Mouse (Mus musculus) heart, embryonic 10.5 days (tissue): ENCODE data around the gene Nt5c3. TPM values are rescaled to one million over a fixed set of nuclear protein-coding genes. Genes with fewer than 3 reads are reported as not detected.

ENCODE experiments used
- DNase-seq: peaks from one replicate; pipeline ENCODE4 v3.0.0-alpha.2; 2017; ENCODE audit warnings: low spot score
- H3K27ac ChIP-seq: fragments of 300-500 bp; sonication (generic); 2 replicates; pipeline ENCODE4 v1.5.1; 2016; ENCODE audit warnings: mild to moderate bottlenecking
- H3K27me3 ChIP-seq: fragments of 300-500 bp; sonication (generic); 2 replicates; pipeline ENCODE4 v1.6.1; 2016; ENCODE audit warnings: mild to moderate bottlenecking; ENCODE audit not compliant: poor library complexity, insufficient read depth, severe bottlenecking
- H3K36me3 ChIP-seq: fragments of 300-500 bp; sonication (generic); 2 replicates; pipeline ENCODE4 v1.6.1; 2016; ENCODE audit warnings: mild to moderate bottlenecking, moderate library complexity
- H3K4me1 ChIP-seq: fragments of 300-500 bp; sonication (generic); 2 replicates; pipeline ENCODE4 v1.6.1; 2016; ENCODE audit warnings: mild to moderate bottlenecking
- H3K4me3 ChIP-seq: fragments of 300-500 bp; sonication (generic); 2 replicates; pipeline ENCODE4 v1.5.1; 2016; ENCODE audit warnings: mild to moderate bottlenecking, moderate library complexity
- H3K9me3 ChIP-seq: fragments of 300-500 bp; sonication (generic); 2 replicates; pipeline ENCODE4 v1.6.1; 2016; ENCODE audit warnings: mild to moderate bottlenecking, moderate library complexity
- WGBS: fragments of 180-500 bp; shearing (Covaris S2); methylation state at CpG from one replicate; pipeline ENCODE4 v1.1.7; 2016; 5-methylcytosine and 5-hydroxymethylcytosine counted together
- polyA plus RNA-seq: library from polyadenylated mRNA; unstranded; fragments of >200 nt; fragmentation: Nextera tagmentation; extraction: Ambion mirVana; gene quantifications from 2 replicates; pipeline ENCODE4 v1.2.1, GENCODE M21; 2016

Nt5c3 gene
- 74.1 and 75.4 TPM in 2 replicates for polyA plus RNA-seq

- WGBS: 4% methylated on average over 64 of the region's 64 CpGs
- DNase-seq: peak; percentile 96
These were observed at the start of gene Nt5c3, which contains the start of gene Vmn1r4 for GRCm38 (mm10) chr6:56923726-56924707. Gene Nt5c3 (minus strand): TSS chr6:56923932. Gene Vmn1r4 (plus strand): TSS chr6:56924015.

DNA sequence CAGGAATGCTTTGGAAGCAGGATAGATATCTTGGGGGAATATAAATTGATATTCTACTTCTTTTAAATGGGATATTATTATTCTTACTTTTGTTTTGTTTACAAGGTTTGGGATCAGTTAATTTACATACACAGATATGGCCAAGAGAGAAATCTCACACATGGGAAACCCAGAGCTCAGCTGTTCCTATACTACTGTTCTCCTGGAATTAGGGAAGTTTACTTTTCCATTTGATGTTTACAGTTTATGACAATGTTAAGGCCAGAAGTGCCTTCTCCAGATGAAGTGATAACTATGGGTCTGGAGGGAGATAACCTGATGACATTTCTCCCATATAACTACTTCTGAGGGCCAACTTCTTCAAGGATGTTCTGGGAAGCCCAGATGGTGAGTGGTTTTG lies 46.2 kb upstream of the Nt5c3 start, which contains the start of gene Vmn1r5:
Gene Vmn1r5, plus strand, starts transcription at position 301 of the 400 bp plus-strand sequence.
- Histone ChIP-seq H3K36me3 (no peaks in the 10 kb centered on the region), H3K4me3 (no peak within 1 kb of the TSS), H3K27me3 (no peaks in the 10 kb centered on the region), H3K4me1 (no peaks in the 10 kb centered on the region), H3K9me3 (peaks cover 3% of the 10 kb centered on the region; the same call in 1 of the 2 replicates), H3K27ac (no peak within 1 kb of the TSS)
- no peak for DNase-seq

More at GRCm38 (mm10) chr6:56923726-56924707, at the start of gene Nt5c3, which contains the start of gene Vmn1r4:
- H3K27me3 ChIP-seq: no peaks in the 10 kb centered on the region
- H3K4me3 ChIP-seq: peak within 1 kb of the TSS; percentile 83
- no peaks in the 10 kb centered on the region for H3K36me3 ChIP-seq
- peak within 1 kb of the TSS; percentile 94 for H3K27ac ChIP-seq
- H3K9me3 ChIP-seq: no peaks in the 10 kb centered on the region
- H3K4me1 ChIP-seq: peaks cover 19% of the 10 kb centered on the region

DNA sequence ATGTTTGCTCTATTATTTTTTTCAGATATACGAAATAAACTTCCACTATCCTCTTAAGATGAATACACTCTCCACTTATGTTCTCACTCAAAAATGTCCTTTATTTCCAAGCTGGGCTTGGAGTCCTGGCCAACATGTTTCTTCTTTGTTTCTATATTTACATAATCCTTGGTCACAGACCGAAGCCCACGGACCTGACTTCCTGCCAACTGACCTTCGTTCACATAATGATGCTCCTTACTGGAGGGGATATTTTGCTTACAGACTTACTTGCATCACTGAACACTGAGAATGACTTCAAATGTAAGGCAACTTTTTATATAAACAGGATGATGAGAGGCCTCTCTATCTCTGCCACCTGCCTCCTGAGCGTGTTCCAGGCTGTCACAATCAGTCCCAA lies 32.7 kb upstream of the Nt5c3 start:
- Histone ChIP-seq H3K27me3 (no peaks in the 10 kb centered on the region), H3K36me3 (no peaks in the 10 kb centered on the region), H3K4me3 (no peak overlapping the region), H3K4me1 (no peaks in the 10 kb centered on the region), H3K9me3 (no peaks in the 10 kb centered on the region), H3K27ac (no peak overlapping the region)
- 77% methylated on average over 5 of the region's 5 CpGs for WGBS
- DNase-seq: no peak

DNA sequence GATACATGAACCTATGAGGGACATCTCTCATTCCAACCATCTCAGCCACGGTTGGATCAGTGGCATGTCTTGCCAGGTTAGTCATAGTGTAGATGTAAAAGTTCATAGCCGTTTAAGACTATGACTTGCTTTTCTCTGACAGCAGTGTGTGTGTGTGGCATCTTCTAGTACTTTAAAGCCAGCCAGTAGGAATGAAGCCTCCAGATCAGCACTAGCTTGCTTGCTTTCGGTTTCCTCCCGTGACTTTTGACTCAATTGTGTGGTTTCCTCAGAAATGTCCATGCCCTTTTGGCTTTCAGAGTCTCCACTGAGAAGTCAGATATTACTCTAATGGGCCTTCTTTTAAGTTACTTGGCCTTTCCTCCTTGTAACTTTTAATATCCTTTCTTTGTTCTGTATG lies 10.6 kb upstream of the Nt5c3 start:
- no peaks in the 10 kb centered on the region for H3K36me3 ChIP-seq
- H3K4me3 ChIP-seq: no peak overlapping the region
- WGBS: 80% methylated on average over 4 of the region's 4 CpGs
- DNase-seq: no peak
- H3K9me3 ChIP-seq: no peaks in the 10 kb centered on the region
- no peaks in the 10 kb centered on the region for H3K27me3 ChIP-seq
- H3K27ac ChIP-seq: no peak overlapping the region
- no peaks in the 10 kb centered on the region for H3K4me1 ChIP-seq

GRCm38 (mm10) chr6:56932464-56932863 lies 8.7 kb upstream of the Nt5c3 start:
- 67% methylated on average over 2 of the region's 2 CpGs for WGBS
- Histone ChIP-seq H3K4me1 (no peaks in the 10 kb centered on the region), H3K36me3 (no peaks in the 10 kb centered on the region), H3K27ac (no peak overlapping the region), H3K27me3 (no peaks in the 10 kb centered on the region), H3K4me3 (no peak overlapping the region), H3K9me3 (no peaks in the 10 kb centered on the region)
- DNase-seq: no peak

- no peak overlapping the region for H3K4me3 ChIP-seq
- no peaks in the 10 kb centered on the region for H3K36me3 ChIP-seq
- no peaks in the 10 kb centered on the region for H3K4me1 ChIP-seq
- 62% methylated on average over 4 of the region's 4 CpGs for WGBS
- no peak for DNase-seq
- H3K27me3 ChIP-seq: no peaks in the 10 kb centered on the region
- H3K27ac ChIP-seq: no peak overlapping the region
- no peaks in the 10 kb centered on the region for H3K9me3 ChIP-seq
These were observed 8.1 kb upstream of the Nt5c3 start for GRCm38 (mm10) chr6:56931648-56932415.

- no peak for DNase-seq
- Histone ChIP-seq H3K4me3 (peak overlapping the region; percentile 83), H3K27ac (peak overlapping the region; percentile 94), H3K4me1 (peaks cover 23% of the 10 kb centered on the region), H3K27me3 (no peaks in the 10 kb centered on the region), H3K36me3 (no peaks in the 10 kb centered on the region), H3K9me3 (no peaks in the 10 kb centered on the region)
- under 1% methylated on average over 25 of the region's 25 CpGs for WGBS
These were observed 404 bp downstream of the Nt5c3 start for GRCm38 (mm10) chr6:56923331-56923725.

- Histone ChIP-seq H3K27ac (peak overlapping the region; percentile 62), H3K4me3 (peak overlapping the region; percentile 38), H3K4me1 (peaks cover 40% of the 10 kb centered on the region), H3K36me3 (no peaks in the 10 kb centered on the region), H3K27me3 (no peaks in the 10 kb centered on the region), H3K9me3 (no peaks in the 10 kb centered on the region)
- 21% methylated on average over 12 of the region's 12 CpGs for WGBS
- DNase-seq: peak; percentile 89
These were observed 3.3 kb downstream of the Nt5c3 start for GRCm38 (mm10) chr6:56920222-56921092.

- peak overlapping the region; percentile 62 for H3K27ac ChIP-seq
- peaks cover 40% of the 10 kb centered on the region for H3K4me1 ChIP-seq
- WGBS: 59% methylated on average over 7 of the region's 7 CpGs
- no peaks in the 10 kb centered on the region for H3K9me3 ChIP-seq
- no peak for DNase-seq
- H3K27me3 ChIP-seq: no peaks in the 10 kb centered on the region
- H3K36me3 ChIP-seq: no peaks in the 10 kb centered on the region
- peak overlapping the region; percentile 38; the same call in 1 of the 2 replicates for H3K4me3 ChIP-seq
These were observed 4.2 kb downstream of the Nt5c3 start for GRCm38 (mm10) chr6:56919330-56920044.

DNA sequence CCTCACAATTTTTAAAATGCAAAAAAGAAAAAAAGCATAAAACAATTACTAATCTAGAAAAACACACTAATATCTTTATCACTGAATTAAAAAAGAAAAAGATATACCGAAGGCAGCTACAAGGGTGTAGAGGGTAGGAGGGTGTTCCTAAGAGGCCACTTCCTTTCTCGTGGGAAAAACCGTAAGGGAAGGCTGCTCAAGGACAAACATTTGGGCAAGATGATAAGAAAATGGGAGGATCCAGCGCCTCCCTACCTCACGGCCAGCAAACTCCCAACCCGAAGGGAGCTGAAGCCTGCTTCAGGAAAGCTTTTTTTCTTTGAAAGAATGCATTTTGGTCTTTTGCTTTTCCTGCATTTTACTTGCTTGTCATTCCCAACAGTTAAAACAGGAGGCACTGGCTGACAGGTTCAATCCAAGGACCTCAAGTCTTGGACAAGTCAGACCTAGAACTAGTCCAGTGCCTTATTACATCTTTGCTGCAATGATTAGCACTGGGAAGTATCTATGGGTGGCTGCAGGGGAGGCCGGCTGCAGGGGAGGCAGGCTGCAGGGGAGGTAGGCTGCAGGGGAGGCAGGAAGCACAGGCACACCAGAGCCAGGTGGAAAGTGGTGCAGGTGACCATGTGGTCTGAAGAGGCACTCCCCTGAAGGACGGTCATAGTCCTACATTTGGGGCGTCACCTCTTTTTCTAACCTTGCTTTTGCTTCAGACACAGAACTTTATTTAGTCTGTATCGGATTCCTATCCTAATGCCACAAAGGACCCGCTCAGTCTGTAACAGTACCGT lies 6.0 kb downstream of the Nt5c3 start:
- Histone ChIP-seq H3K9me3 (no peaks in the 10 kb centered on the region), H3K4me3 (peak overlapping the region; percentile 33), H3K4me1 (peaks cover 40% of the 10 kb centered on the region), H3K27me3 (no peaks in the 10 kb centered on the region), H3K36me3 (no peaks in the 10 kb centered on the region), H3K27ac (peak overlapping the region; percentile 82)
- 35% methylated on average over 12 of the region's 12 CpGs for WGBS
- no peak for DNase-seq

GRCm38 (mm10) chr6:56916279-56916678 lies 7.5 kb downstream of the Nt5c3 start:
- WGBS: 67% methylated on average over 2 of the region's 2 CpGs
- Histone ChIP-seq H3K4me1 (peaks cover 38% of the 10 kb centered on the region), H3K9me3 (no peaks in the 10 kb centered on the region), H3K27ac (no peak overlapping the region), H3K4me3 (no peak overlapping the region), H3K27me3 (no peaks in the 10 kb centered on the region), H3K36me3 (no peaks in the 10 kb centered on the region)
- DNase-seq: no peak
